In genomic region chrX:162992121-162992520, GRCm38 (mm10) we compare ENCODE assay signal across 19 mouse cellular contexts. TPM values are rescaled to one million over a fixed set of nuclear protein-coding genes. Genes with fewer than 3 reads are reported as not detected.
A peak's percentile ranks its signal among the peaks of the same experiment; 100 is the strongest.
DNase-seq lines count a peak whose midpoint lies in the region; ATAC-seq lines count a peak whose summit lies in the region.
"Had no signal": no experiment of that assay in that cellular context is flagged by ENCODE, and none has a peak within 500 bp of the region (broad histone marks: within the 10 kb centered on the region; RNA-seq: fewer than 3 reads in every experiment).

No protein-coding gene starts in this region.

- H3K4me2 ChIP-seq in embryonic facial prominence, embryonic 14.5 days (ENCODE audit: low read depth, low read length) = no peak overlapping the region
- H3K4me2 ChIP-seq: embryonic facial prominence, embryonic 15.5 days; forebrain, embryonic 12.5 days; heart, embryonic 11.5 days; hindbrain, embryonic 14.5 days; intestine, embryonic 15.5 days had no signal

- WGBS in embryonic facial prominence, embryonic 14.5 days = 67% methylated on average over 3 of the region's 3 CpGs
- 79% methylated on average over 3 of the region's 3 CpGs for WGBS in embryonic facial prominence, embryonic 10.5 days
- 81% methylated on average over 3 of the region's 3 CpGs for WGBS in forebrain, embryonic 10.5 days

- no peaks in the 10 kb centered on the region for H3K27me3 ChIP-seq in embryonic facial prominence, embryonic 14.5 days (replicated peaks; ENCODE audit: control insufficient read depth, insufficient read depth, low read length)
- peaks cover 58% of the 10 kb centered on the region for H3K27me3 ChIP-seq in embryonic facial prominence, embryonic 10.5 days (replicated peaks; ENCODE audit: low read depth, poor library complexity, severe bottlenecking)
- peaks cover 56% of the 10 kb centered on the region for H3K27me3 ChIP-seq in forebrain, embryonic 10.5 days (ENCODE audit: poor library complexity, severe bottlenecking)
- H3K27me3 ChIP-seq: embryonic facial prominence, embryonic 15.5 days; intestine, embryonic 15.5 days had no signal

- no peak for ATAC-seq in embryonic facial prominence, embryonic 14.5 days (ENCODE audit: low read depth)
- ATAC-seq: forebrain, embryonic 16.5 days; intestine, embryonic 15.5 days had no signal

- 0 out of 2 replicates have a peak, but pooled peaks cover 5% of the 10 kb centered on the region for H3K36me3 ChIP-seq in embryonic facial prominence, embryonic 14.5 days (ENCODE audit: control insufficient read depth, insufficient read depth, low read length)
- no peaks in the 10 kb centered on the region for H3K36me3 ChIP-seq in embryonic facial prominence, embryonic 10.5 days (replicated peaks)
- 0 out of 2 replicates have a peak, but pooled peaks cover 3% of the 10 kb centered on the region for H3K36me3 ChIP-seq in forebrain, embryonic 10.5 days (replicated peaks)
- H3K36me3 ChIP-seq: embryonic facial prominence, embryonic 15.5 days; forebrain, embryonic 12.5 days; hindbrain, embryonic 10.5 days; intestine, embryonic 15.5 days had no signal

- no peak overlapping the region for H3K27ac ChIP-seq in embryonic facial prominence, embryonic 14.5 days (replicated peaks; ENCODE audit: low read depth, low read length)
- no peak overlapping the region for H3K27ac ChIP-seq in embryonic facial prominence, embryonic 10.5 days (replicated peaks)
- no peak overlapping the region for H3K27ac ChIP-seq in forebrain, embryonic 10.5 days
- H3K27ac ChIP-seq: embryonic facial prominence, embryonic 15.5 days; forebrain, embryonic 12.5 days; heart, adult 2 months; hindbrain, embryonic 10.5 days; hindbrain, embryonic 14.5 days; intestine, embryonic 15.5 days had no signal

- H3K4me1 ChIP-seq in embryonic facial prominence, embryonic 14.5 days (ENCODE audit: control insufficient read depth, insufficient read depth, low read length) = no peaks in the 10 kb centered on the region
- no peaks in the 10 kb centered on the region for H3K4me1 ChIP-seq in embryonic facial prominence, embryonic 10.5 days
- no peaks in the 10 kb centered on the region for H3K4me1 ChIP-seq in forebrain, embryonic 10.5 days
- H3K4me1 ChIP-seq: embryonic facial prominence, embryonic 15.5 days; forebrain, embryonic 12.5 days; hindbrain, embryonic 10.5 days; intestine, embryonic 15.5 days had no signal

- no peak overlapping the region for H3K4me3 ChIP-seq in embryonic facial prominence, embryonic 14.5 days (ENCODE audit: low read depth, low read length)
- no peak overlapping the region for H3K4me3 ChIP-seq in embryonic facial prominence, embryonic 10.5 days
- H3K4me3 ChIP-seq in forebrain, embryonic 10.5 days = no peak overlapping the region
- H3K4me3 ChIP-seq: embryonic facial prominence, embryonic 15.5 days; forebrain, embryonic 12.5 days; heart, adult 2 months; hindbrain, embryonic 10.5 days; intestine, embryonic 15.5 days had no signal

- H3K9me3 ChIP-seq in embryonic facial prominence, embryonic 14.5 days (ENCODE audit: control insufficient read depth, low read length) = no peaks in the 10 kb centered on the region
- H3K9me3 ChIP-seq in embryonic facial prominence, embryonic 10.5 days = no peaks in the 10 kb centered on the region
- no peaks in the 10 kb centered on the region for H3K9me3 ChIP-seq in forebrain, embryonic 10.5 days
- H3K9me3 ChIP-seq: embryonic facial prominence, embryonic 15.5 days; forebrain, embryonic 12.5 days; hindbrain, embryonic 10.5 days; intestine, embryonic 15.5 days had no signal

- DNase-seq in embryonic facial prominence, embryonic 14.5 days (ENCODE audit: low spot score) = peak; percentile 5
- no peak for DNase-seq in embryonic facial prominence, embryonic 10.5 days (ENCODE audit: low spot score)
- peak; percentile 6 to 8 for DNase-seq in kidney, postnatal 36 days
- DNase-seq in kidney, adult 11 months = no peak
- peak; percentile 57 for DNase-seq in NIH3T3 (ENCODE audit: low read depth)
- no peak for DNase-seq in ovary, postnatal 10 days (ENCODE audit: low spot score)
- DNase-seq in forebrain, embryonic 10.5 days (ENCODE audit: extremely low spot score, low spot score) = no peak
- DNase-seq: adrenal gland, postnatal 10 days; gastrocnemius, postnatal 10 days; heart, adult 2 months had no signal

- no peak overlapping the region for H3K9ac ChIP-seq in embryonic facial prominence, embryonic 14.5 days (ENCODE audit: low read depth, low read length)
- H3K9ac ChIP-seq: embryonic facial prominence, embryonic 15.5 days; forebrain, embryonic 12.5 days; hindbrain, embryonic 14.5 days; intestine, embryonic 15.5 days had no signal

RNA-seq across cellular contexts. Expression of gene S100g, which starts 27.7 kb away (rescaled TPM):
- polyA plus RNA-seq in embryonic facial prominence, embryonic 14.5 days (2014; fragmentation: Nextera tagmentation; extraction: Ambion mirVana) = 0.66 TPM in 1 of 2 replicates, not detected in the other
- polyA plus RNA-seq in embryonic facial prominence, embryonic 10.5 days (2016; fragmentation: Nextera tagmentation; extraction: Ambion mirVana) = not detected in 2 replicates
- not detected in 2 replicates for polyA plus RNA-seq in forebrain, embryonic 10.5 days (2016; fragmentation: Nextera tagmentation; extraction: Ambion mirVana)
- polyA plus RNA-seq: C2C12; cortical plate, adult 2 months; forebrain, embryonic 12.5 days; forebrain, embryonic 16.5 days; heart, adult 2 months had no signal

Comparison
In these comparisons a context has a peak if more than half of its experiments do, and no peak if none do; other contexts are left out.
1. DNase-seq: peak in embryonic facial prominence, embryonic 14.5 days (single experiment), kidney, postnatal 36 days (2 of 2) and NIH3T3 (single experiment); none in embryonic facial prominence, embryonic 10.5 days (single experiment), kidney, adult 11 months (single experiment), ovary, postnatal 10 days (single experiment) and forebrain, embryonic 10.5 days (single experiment).